Mouse (Mus musculus) ovary, adult 18-20 months (tissue): ENCODE measurements at regions not wholly inside any gene's neighbourhood (a gene's known extent, or its start where the extent isn't known, plus 50 kb on each side); places are given as distances from the start of the nearest gene placed in this dataset.
"Not testable (repeated sequence)": the region's sequence is repeated elsewhere in the genome, so short reads cannot be mapped to it uniquely, and the experiment has no call there.

ENCODE experiments used
- DNase-seq: peaks from one replicate; pipeline ENCODE4 v3.0.0; 2022; ENCODE audit warnings: low spot score, mixed read lengths

DNA sequence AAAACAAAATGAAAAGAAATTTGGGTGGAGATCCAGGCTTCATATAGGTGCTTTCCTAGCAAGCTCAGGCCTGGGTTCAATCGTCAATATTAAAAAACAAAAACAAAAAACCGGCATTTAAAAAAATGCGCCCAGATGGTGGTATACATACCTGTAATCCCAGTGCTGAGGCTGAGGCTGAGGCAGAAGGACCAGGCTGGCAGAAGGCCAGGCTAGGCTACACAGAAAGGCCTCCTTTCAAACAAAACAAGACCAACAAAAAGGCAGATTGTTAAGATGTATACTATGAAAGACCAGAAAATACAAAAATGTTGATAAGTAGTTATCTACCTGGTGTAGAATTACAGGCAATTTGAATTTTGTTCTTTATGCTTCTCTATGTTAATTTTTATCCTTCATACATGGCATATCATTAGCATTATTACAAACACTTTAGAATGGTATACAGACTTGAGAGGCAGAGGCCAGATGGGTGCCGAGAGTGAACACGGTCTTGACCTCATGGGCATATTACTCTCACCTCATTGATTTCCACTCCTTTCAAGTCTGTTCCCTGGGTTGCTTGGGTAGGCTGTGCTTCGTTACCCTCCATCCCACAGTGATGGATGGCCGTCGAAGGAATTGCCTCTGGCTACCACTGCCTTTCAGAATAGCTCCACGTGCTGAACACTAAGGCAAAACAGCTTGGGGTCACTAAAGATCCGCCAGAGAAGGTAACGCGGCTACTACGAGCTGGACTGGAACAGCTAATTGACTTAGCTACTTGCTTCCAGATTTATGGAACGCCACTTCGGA lies 339.6 kb upstream of the Gm6657 start:
- no peak for DNase-seq

GRCm38 (mm10) chr12:77855796-77856195 lies 338.2 kb upstream of the Gm6657 start:
- no peak for DNase-seq

- DNase-seq: no peak
Observed at GRCm38 (mm10) chr12:77857281-77857680, 336.8 kb upstream of the Gm6657 start.

DNA sequence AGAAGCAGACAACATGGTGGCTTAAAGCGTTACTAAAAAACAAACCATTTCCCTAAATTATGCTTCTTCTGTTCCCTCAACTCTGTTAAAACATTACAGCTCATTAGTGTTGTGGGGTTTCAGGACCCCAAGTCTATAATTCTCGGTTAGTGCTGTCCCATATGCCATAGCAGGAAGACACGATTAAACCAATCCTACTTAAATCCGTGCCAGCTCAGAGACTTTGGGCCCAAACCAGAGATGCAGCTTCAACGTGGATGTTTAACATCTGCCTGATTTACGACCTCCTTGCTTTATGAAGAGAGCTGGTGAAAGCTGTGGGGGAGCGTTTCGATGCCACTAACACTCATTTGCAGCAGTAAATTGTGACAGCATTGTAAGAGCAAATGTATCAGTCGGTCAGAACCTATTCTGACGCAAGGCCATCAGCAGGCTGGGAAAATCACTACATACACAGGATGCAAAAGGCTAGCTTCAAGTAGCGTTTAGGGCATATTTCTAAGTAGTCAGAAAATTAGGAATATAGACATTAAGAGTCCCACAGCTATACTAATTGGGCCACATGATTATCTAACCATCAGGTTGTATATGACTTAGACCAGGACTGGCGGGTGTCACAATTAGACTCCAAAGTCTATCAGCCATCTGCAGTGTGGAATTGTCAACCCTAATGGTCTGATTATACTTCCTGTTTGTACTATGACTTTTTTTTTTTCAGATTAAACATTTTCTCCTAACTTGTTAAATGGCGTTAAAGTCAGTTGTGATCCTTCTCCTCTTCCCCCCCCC lies 333.1 kb upstream of the Gm6657 start:
- DNase-seq: no peak

- DNase-seq: no peak
Observed at GRCm38 (mm10) chr12:77867947-77868495, 326.0 kb upstream of the Gm6657 start.

GRCm38 (mm10) chr12:77869296-77869695 lies 324.7 kb upstream of the Gm6657 start:
- DNase-seq: no peak

GRCm38 (mm10) chr12:77887335-77887734 lies 306.7 kb upstream of the Gm6657 start:
- no peak for DNase-seq

GRCm38 (mm10) chr12:77891452-77891851 lies 302.6 kb upstream of the Gm6657 start:
- DNase-seq: no peak

GRCm38 (mm10) chr12:77894238-77894637 lies 299.8 kb upstream of the Gm6657 start:
- DNase-seq: no peak

- no peak for DNase-seq
Observed at GRCm38 (mm10) chr12:77895508-77895907, 298.5 kb upstream of the Gm6657 start.

DNA sequence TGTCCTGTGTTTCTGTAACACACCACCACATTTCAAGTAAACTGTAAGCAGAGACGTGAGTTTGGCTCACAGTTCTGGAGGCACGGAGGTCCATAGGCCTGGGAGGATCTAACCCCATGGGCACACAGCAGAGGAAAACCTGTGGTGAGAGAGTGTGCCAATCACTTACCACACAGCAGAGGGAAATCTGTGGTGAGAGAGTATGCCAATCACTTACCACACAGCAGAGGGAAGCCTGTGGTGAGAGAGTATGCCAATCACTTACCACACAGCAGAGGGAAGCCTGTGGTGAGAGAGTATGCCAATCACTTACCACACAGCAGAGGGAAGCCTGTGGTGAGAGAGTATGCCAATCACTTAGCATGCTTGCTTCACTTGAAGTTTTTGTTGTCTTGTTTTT lies 295.1 kb upstream of the Gm6657 start:
- DNase-seq: not testable (repeated sequence)

DNA sequence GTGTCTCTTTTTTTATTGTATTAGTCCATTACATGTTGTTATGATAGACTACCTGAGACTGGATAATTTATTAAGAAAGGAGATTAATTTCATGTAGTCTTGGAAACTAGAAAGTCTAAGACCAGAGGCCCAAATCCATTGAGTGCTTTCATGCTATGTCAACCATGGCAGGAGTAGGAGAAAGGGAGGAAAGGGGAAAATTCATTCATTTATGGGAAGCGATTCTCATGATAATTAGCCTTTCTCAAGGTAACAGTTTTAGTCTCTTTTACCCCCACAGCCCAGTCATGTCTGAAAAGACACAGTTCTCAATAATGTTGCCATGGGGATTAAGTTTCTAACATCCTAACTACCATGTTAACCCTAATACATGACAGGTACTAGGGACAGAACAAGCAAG lies 292.8 kb upstream of the Gm6657 start:
- no peak for DNase-seq

DNA sequence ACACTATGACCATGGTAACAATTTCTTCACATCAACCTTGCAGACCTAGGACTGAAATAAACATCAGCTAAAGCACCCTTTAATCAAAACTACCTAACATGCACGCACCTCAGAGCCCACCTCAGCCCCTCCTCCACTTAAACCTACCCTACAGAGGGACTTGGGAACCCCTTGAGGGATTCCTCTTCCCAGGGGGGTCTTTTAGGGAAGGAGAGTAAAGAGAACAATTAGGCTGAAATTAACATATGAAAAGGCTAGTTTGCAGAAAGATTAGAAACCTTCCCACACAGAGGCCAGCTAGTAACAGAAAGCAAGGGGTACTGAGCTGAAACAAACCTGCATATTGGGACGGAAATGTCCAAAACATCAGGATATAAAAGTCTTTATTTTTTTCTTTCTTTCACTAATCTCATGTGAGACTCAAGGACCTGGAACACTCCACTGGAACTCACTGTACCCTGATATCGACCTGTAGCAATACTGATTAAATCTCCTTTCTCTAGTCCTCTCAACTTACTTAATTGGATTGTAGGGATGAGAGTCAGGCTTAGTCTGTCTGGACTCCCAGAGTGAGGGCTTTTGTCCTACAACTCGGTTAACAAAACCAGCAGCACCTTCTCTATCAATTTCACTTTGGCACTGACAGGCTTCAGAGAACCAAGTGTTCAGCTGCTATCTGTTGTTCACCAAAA lies 281.0 kb upstream of the Gm6657 start:
- DNase-seq: no peak

DNA sequence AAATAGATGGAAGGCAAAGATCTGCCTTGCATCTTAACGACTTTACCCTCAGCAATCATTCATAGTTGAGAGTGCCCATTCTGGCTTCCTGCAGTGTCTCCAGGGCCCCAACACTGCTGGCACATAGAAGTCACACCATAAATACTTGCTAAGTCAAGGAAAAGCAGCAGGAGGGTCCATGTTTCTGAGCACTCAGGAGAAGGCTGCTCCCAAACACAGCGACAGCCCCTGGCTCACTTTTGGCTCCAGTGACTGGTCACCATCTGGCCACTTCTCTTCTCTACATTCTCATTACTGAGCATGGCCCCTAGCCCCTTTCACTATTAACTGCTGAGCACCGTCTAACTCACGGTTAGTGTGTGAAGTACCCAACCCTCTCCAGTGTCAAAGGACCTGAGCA lies 265.3 kb upstream of the Gm6657 start:
- no peak for DNase-seq

DNA sequence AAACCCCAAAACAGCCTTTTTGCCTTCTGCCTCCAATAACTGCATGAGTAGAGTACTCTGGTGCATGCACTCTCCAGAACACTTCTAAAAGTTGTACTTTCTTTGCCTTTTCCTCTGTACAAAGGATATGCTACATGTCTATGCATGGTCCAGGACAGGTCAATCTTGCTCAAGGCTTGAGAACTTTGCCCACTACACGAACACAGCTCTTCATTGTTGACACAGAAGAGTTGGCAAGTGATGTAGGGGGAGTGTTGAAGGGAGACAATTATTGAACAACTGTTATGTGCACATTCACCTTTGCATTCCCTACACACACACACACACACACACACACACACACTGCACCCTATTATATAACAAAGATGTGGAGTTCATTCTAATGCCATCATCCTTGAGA lies 264.5 kb upstream of the Gm6657 start:
- DNase-seq: no peak

DNA sequence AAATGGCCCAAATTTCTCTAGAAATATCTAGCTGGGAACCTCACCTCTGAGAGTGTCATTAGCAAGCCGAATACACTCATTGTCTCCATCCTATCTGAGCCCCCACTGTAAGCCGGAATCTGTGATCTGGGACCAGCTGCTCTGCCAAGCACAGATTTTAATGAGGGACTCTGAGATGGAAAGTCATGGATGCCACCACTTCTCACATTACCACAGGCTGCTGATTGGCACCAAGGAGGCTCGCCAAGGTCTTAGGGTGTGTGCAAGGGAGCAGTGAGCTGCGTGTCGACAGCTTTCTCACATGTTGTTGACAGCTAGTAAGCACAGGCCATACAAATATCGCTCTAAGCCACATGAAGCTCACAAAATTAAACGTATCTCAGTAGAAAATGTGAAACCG lies 250.1 kb upstream of the Gm6657 start:
- no peak for DNase-seq

- no peak for DNase-seq
Observed at GRCm38 (mm10) chr12:77949474-77950017, 244.5 kb upstream of the Gm6657 start.

DNA sequence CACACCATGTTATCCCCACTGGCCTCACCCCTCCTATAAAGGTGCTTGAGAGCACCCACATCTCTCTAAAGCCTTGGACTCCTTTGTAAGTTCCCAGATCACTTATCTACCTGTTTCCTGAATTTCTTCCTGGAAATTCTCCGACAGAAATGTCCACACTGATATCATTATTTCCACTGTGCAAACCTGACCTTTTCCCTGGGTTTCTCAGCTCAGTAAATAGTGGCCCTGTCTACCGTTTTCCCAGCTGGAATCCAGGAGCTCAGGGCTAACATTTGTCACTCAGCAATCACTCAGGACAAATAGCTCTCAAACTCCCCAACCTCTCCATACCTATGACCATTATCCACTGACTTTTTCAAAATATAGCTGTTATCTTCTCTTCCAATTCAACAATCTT lies 241.6 kb upstream of the Gm6657 start:
- no peak for DNase-seq

GRCm38 (mm10) chr12:77962631-77963030 lies 231.4 kb upstream of the Gm6657 start:
- DNase-seq: no peak

DNA sequence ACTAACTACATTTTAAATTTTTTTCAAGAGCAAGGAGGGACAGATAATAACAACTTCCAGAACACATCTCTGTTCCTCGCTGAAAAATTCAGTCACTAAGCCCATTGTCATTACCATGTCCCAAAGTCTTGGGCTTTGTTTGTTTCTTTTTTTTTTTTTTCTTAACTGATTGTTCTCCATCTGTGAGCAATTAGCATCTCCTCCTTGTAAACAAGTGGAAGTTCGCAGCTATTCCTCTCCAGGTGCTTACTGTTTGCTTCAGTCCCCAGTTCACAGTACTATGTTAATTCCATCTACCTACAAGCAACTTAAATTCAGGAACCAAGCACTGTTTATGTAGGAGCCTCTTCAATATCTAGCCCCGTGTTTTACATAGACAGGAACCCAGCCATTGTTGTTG lies 225.5 kb upstream of the Gm6657 start:
- no peak for DNase-seq

DNA sequence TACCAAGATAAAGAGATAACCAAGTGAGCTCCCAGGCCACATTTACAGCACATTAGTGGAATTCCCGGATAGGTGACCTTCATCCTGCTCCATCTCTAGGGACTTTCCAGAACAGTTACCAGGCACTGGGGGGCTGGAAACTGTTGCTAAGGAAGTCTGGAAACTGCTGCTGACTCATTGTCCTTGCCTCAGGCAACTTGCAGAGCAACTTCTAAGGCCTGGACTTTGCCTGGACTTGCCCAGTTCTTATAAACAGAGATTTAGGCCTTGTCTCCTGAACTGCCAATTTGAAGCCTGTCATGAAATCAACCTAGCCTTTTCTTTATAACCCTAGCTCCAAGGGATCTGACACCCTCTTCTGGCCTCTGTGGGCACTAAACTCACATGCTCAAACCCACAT lies 224.0 kb upstream of the Gm6657 start:
- no peak for DNase-seq

DNA sequence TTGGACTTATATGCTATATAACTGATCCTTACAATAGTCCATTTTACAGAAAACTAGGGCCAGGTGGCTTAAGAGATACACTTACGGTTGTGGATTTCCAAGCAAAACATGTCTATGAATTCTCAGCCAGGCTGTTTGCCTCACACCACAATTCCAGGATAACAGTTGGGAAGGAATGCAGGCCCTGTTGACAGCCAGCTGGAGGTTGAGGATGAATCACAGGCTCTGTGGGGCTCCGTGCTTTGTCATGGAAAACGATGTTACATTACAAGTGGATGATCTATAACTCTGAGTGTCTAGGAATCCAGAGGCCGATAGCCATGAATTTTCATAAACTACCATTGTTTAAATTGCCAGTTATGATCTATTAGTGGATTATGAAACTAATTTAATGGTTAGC lies 221.9 kb upstream of the Gm6657 start:
- DNase-seq: no peak
